In genomic region chr10:67998116-67998635, GRCm38 (mm10) we compare ENCODE assay signal across 9 mouse cellular contexts. TPM values are rescaled to one million over a fixed set of nuclear protein-coding genes. Genes with fewer than 3 reads are reported as not detected.
DNase-seq lines count a peak whose midpoint lies in the region; ATAC-seq and TF ChIP-seq lines count a peak whose summit lies in the region.
"Had no signal": no experiment of that assay in that cellular context is flagged by ENCODE, and none has a peak within 500 bp of the region (broad histone marks: within the 10 kb centered on the region; RNA-seq: fewer than 3 reads in every experiment).

No protein-coding gene starts in this region.

- H3K9me3 ChIP-seq in hindbrain, postnatal 0 days (ENCODE audit: low read length), result no peaks in the 10 kb centered on the region
- H3K9me3 ChIP-seq in liver, embryonic 12.5 days (replicated peaks), result no peaks in the 10 kb centered on the region
- H3K9me3 ChIP-seq: embryonic facial prominence, embryonic 13.5 days had no signal

- H3K27ac ChIP-seq in bone marrow macrophage, adult 2 months (ENCODE audit: insufficient read depth, low read depth, low read length), result no peak overlapping the region
- no peak overlapping the region for H3K27ac ChIP-seq in hindbrain, postnatal 0 days
- no peak overlapping the region for H3K27ac ChIP-seq in liver, embryonic 12.5 days
- H3K27ac ChIP-seq: embryonic facial prominence, embryonic 13.5 days had no signal

- TF ChIP-seq POLR2A in bone marrow macrophage, adult 2 months (IDR thresholded peaks at IDR 0.05; ENCODE audit: borderline replicate concordance, low read depth, low read length), result no peak
- TF ChIP-seq POLR2A in myocyte (IDR thresholded peaks at IDR 0.05; ENCODE audit: insufficient read length, low read depth), result no peak

- no peaks in the 10 kb centered on the region for H3K36me3 ChIP-seq in hindbrain, postnatal 0 days (ENCODE audit: insufficient read depth, low read length)
- H3K36me3 ChIP-seq in liver, embryonic 12.5 days, result no peaks in the 10 kb centered on the region
- H3K36me3 ChIP-seq in myocyte (ENCODE audit: control insufficient read depth, insufficient read depth), result no peaks in the 10 kb centered on the region
- H3K36me3 ChIP-seq: embryonic facial prominence, embryonic 13.5 days had no signal

- H3K9ac ChIP-seq in hindbrain, postnatal 0 days (replicated peaks; ENCODE audit: low read length), result no peak overlapping the region
- no peak overlapping the region for H3K9ac ChIP-seq in liver, embryonic 12.5 days
- H3K9ac ChIP-seq: embryonic facial prominence, embryonic 13.5 days had no signal

- DNase-seq in ovary, postnatal 14 days (ENCODE audit: low spot score), result peak; percentile 41
- no peak for DNase-seq in ovary, postnatal 10 days (ENCODE audit: low spot score)
- peak; percentile 80 for DNase-seq in forelimb bud, embryonic 11.5 days (ENCODE audit: low read depth, low spot score)
- DNase-seq in hindbrain, postnatal 0 days (ENCODE audit: low spot score), result peak; percentile 94
- peak; percentile 87 for DNase-seq in thymus, postnatal 0 days (ENCODE audit: low spot score)

- ATAC-seq in hindbrain, postnatal 0 days, result peak; percentile 77
- ATAC-seq in liver, embryonic 12.5 days, result peak; percentile 47; the same call in 1 of the 2 replicates

- WGBS in hindbrain, postnatal 0 days, result 34% methylated on average over 13 of the region's 13 CpGs
- 27% methylated on average over 13 of the region's 13 CpGs for WGBS in liver, embryonic 12.5 days (ENCODE audit: insufficient replicate concordance)

- peaks cover 11% of the 10 kb centered on the region for H3K4me1 ChIP-seq in bone marrow macrophage, adult 2 months (ENCODE audit: control insufficient read depth, insufficient read depth, low read length)
- H3K4me1 ChIP-seq in hindbrain, postnatal 0 days (ENCODE audit: insufficient read depth, low read length), result no peaks in the 10 kb centered on the region
- peaks cover 5% of the 10 kb centered on the region for H3K4me1 ChIP-seq in liver, embryonic 12.5 days

- H3K27me3 ChIP-seq in hindbrain, postnatal 0 days (ENCODE audit: insufficient read depth, low read length), result no peaks in the 10 kb centered on the region
- H3K27me3 ChIP-seq in liver, embryonic 12.5 days (replicated peaks), result no peaks in the 10 kb centered on the region
- no peaks in the 10 kb centered on the region for H3K27me3 ChIP-seq in myocyte (ENCODE audit: control insufficient read depth, insufficient read depth, insufficient read length)
- H3K27me3 ChIP-seq: embryonic facial prominence, embryonic 13.5 days had no signal

- peak; percentile 99 for TF ChIP-seq CTCF in bone marrow macrophage, adult 2 months (IDR thresholded peaks at IDR 0.05; ENCODE audit: low read depth, low read length)
- TF ChIP-seq CTCF in hindbrain, postnatal 0 days (IDR thresholded peaks at IDR 0.05; ENCODE audit: low read depth), result peak; percentile 94

- H3ac ChIP-seq in myocyte (ENCODE audit: control insufficient read depth, insufficient read length), result no peak overlapping the region

- H3K79me2 ChIP-seq in myocyte (ENCODE audit: control insufficient read depth, insufficient read depth), result no peaks in the 10 kb centered on the region

- H3K4me2 ChIP-seq in hindbrain, postnatal 0 days (ENCODE audit: low read depth, low read length), result no peak overlapping the region
- H3K4me2 ChIP-seq in liver, embryonic 12.5 days, result peak overlapping the region; percentile 31
- no peak overlapping the region for H3K4me2 ChIP-seq in myocyte (ENCODE audit: low read depth)
- H3K4me2 ChIP-seq: embryonic facial prominence, embryonic 13.5 days had no signal

- H3K4me3 ChIP-seq in bone marrow macrophage, adult 2 months (ENCODE audit: insufficient read depth, low read length), result no peak overlapping the region
- no peak overlapping the region for H3K4me3 ChIP-seq in hindbrain, postnatal 0 days (ENCODE audit: low read length)
- no peak overlapping the region for H3K4me3 ChIP-seq in liver, embryonic 12.5 days
- no peak overlapping the region for H3K4me3 ChIP-seq in myocyte
- H3K4me3 ChIP-seq: embryonic facial prominence, embryonic 13.5 days had no signal

TF ChIP-seq in myocyte, 11 proteins besides CTCF, POLR2A, EP300 and RAD21:
- TF ChIP-seq CEBPB (IDR thresholded peaks at IDR 0.05; ENCODE audit: insufficient read depth, poor library complexity, severe bottlenecking) (0 out of 2 replicates have a peak, but pooled peaks have one; percentile 8), MAX (IDR thresholded peaks at IDR 0.05; ENCODE audit: low read depth) (no peak)

RNA-seq across cellular contexts. Expression of gene Rtkn2, which starts 18.8 kb away (rescaled TPM):
- polyA plus RNA-seq in bone marrow macrophage, adult 2 months (2012; ENCODE audit: insufficient read depth, insufficient read length, missing spikeins), result 1.3 and 1.7 TPM in 2 replicates
- total RNA-seq in hindbrain, postnatal 0 days (2014; rRNA removed), result 3.3 and 6.4 TPM in 2 replicates
- 5.4 and 5.6 TPM in 2 replicates for polyA plus RNA-seq in hindbrain, postnatal 0 days (2015; fragmentation: Nextera tagmentation; extraction: Ambion mirVana)
- 2.2 and 3.0 TPM in 2 replicates for polyA plus RNA-seq in liver, embryonic 12.5 days (2016; fragmentation: Nextera tagmentation; extraction: Ambion mirVana)
- 3.5 TPM for polyA plus RNA-seq in myocyte (2012; fragmentation: generic; extraction: Trizol)
- polyA plus RNA-seq in thymus, postnatal 0 days (2015; fragmentation: Nextera tagmentation; extraction: Ambion mirVana), result 13.6 and 16.0 TPM in 2 replicates
